Mouse (Mus musculus) ovary, postnatal 14 days (tissue): ENCODE measurements around the gene Tmem184b.

Experiments used
- DNase-seq: peaks from one replicate; pipeline ENCODE4 v3.0.0; 2022; ENCODE audit warnings: low spot score

Gene Tmem184b

DNA sequence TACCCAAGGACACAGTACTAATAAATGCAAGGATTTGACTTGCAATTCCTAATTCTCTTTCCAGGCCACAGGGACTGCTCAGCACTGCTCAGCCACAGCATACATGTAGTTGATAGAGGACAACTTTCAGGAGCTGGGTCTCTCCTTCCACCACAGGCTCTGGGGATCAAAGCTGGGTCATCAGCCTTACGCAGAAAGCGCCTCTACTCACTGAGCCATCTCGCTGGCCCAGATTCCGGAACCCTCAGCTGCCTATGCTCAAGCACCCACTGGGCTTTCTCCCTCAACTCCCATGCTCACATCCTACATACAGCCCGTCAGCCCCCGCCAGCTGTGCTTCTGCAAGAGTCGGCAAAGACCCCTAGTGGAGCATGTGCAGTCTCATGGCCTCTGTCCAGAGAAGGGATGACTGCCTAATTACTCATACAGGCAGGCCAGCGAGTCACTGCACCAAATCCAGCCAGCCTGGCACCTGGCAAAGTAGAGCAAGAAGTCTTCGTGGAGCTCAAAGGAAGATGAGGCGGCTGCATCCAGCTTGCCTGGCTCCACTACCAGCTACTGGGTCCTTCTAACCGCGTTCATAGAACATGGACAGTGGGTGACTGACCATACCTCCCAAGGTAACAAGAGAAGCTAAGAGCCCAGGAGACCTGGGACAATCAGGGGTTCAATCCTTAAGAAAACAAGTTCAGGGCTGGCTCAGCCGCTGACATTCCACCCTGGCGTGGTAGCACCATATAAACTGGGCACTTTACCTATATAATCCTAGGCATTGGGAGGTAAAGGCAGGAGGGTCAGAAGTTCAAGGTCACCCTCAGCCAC, 3.9 kb downstream of the Tmem184b start:
- DNase-seq = no peak

GRCm38 (mm10) chr15:79396736-79397135, 6.6 kb downstream of the Tmem184b start:
- no peak for DNase-seq

GRCm38 (mm10) chr15:79395281-79395680, 8.1 kb downstream of the Tmem184b start:
- no peak for DNase-seq

- no peak for DNase-seq
Measured at GRCm38 (mm10) chr15:79394842-79395241, 8.5 kb downstream of the Tmem184b start.

GRCm38 (mm10) chr15:79393101-79393500, 10.3 kb downstream of the Tmem184b start:
- DNase-seq = no peak

- no peak for DNase-seq
Measured at GRCm38 (mm10) chr15:79392527-79392926, 10.8 kb downstream of the Tmem184b start.

DNA sequence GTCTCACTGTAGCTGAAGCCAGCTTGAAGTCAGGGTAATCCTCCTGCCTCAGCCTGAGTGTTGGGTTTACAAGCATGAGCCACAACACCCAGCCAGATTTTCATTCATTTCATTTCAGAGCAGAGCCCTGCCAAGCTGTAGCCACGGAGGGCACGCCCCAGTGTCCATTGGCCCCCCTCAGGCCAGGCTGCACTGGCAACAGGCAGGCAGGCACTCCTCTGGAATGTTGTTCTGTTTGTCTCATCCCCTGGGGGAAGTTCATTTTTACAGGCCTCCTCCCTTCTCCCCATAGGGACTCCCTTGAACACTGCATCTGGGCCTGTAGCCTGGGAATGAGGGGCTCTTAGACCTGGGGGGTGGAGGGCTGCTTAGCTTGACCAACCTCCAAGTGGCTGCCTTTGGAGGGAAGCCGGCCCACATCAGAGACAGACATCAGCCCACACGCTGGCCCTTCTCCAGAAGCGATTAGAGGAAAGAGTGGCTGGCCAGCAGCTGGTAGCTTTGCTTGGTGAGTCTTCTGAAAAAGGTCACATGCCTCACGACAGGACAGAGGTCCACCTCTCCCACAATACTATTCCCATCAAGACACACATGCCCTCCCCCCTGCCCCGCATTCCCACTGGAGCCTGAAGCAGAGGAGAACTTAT, 11.8 kb downstream of the Tmem184b start:
- DNase-seq = peak; percentile 58

DNA sequence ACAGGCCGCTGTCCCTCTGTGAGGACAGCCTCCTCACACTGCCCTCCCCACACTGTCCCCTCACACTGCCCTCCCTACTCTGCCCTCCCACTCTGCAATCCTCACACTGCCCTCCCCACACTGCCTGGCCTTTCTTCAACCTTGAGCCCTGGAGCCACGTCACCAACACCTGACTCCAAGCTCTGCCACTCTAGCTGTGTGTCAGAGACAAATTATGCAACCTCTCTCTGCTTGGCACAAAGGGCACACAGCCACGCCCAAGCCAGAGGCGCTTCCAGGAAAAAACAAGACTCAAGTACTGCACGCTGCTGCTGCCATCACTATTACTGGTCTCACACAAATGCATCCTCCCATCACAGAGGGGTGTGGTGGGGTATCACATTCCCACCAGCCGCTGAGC, 12.9 kb downstream of the Tmem184b start:
- no peak for DNase-seq

- DNase-seq = no peak
Measured at GRCm38 (mm10) chr15:79388171-79388570, 15.2 kb downstream of the Tmem184b start.

GRCm38 (mm10) chr15:79387611-79388010, 15.8 kb downstream of the Tmem184b start:
- DNase-seq = no peak

GRCm38 (mm10) chr15:79387081-79387480, 16.3 kb downstream of the Tmem184b start:
- DNase-seq = no peak

DNA sequence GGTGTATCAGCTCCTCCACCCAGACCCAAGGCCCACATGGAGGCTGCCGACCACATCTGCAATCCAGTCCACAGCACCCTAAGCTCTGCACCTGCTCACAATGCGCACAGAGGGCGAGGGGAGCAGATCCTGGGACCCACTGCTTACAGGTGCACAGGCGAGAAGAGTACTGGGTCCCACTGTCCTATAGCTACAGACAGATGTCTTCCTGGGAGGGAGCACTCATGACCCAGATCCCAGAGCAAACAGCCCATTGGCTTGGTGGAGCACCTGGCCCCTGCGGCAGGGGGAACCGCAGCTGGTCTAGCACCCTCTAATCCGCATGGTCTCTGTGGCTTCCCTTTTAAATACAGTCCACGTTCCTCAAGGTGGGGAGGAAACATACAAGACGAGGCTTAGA, 21.7 kb downstream of the Tmem184b start:
- no peak for DNase-seq

GRCm38 (mm10) chr15:79380468-79381444, 22.6 kb downstream of the Tmem184b start:
- DNase-seq = peak; percentile 72

DNA sequence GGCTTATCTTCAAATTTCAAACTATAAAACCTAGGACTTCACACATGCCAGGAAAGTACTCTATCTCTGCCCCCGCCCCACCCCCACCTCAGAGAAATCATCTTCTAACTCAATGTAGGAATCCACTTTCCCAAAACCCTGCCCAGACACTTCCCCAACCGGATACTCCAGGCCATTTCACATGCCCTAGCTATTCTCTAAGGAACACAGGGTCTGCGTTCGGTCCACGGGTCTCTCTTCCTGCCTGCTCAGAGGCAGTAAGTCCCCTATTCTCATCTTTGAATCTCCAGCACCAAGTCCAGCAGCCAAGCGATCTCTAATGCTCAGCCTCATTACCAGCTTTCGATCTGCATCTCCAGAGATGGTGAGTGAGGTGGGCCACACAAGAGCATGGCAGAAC, 23.7 kb downstream of the Tmem184b start:
- no peak for DNase-seq

GRCm38 (mm10) chr15:79378608-79379007, 24.8 kb downstream of the Tmem184b start:
- no peak for DNase-seq

GRCm38 (mm10) chr15:79377681-79378080, 25.7 kb downstream of the Tmem184b start:
- peak; percentile 52 for DNase-seq

GRCm38 (mm10) chr15:79374760-79375159, 28.6 kb downstream of the Tmem184b start:
- DNase-seq = no peak

GRCm38 (mm10) chr15:79370281-79370843, 33.0 kb downstream of the Tmem184b start:
- DNase-seq = no peak

- no peak for DNase-seq
Measured at GRCm38 (mm10) chr15:79369452-79370280, 33.7 kb downstream of the Tmem184b start.

- no peak for DNase-seq
Measured at GRCm38 (mm10) chr15:79368861-79369440, 34.4 kb downstream of the Tmem184b start.
